Mouse (Mus musculus): ENCODE results near the gene Cdkn1a.
"Not testable (repeated sequence)": the region's sequence is repeated elsewhere in the genome, so short reads cannot be mapped to it uniquely, and the experiment has no call there.

Cdkn1a gene

GRCm38 (mm10) chr17:29058487-29058886 is 32.3 kb upstream of the Cdkn1a start:
- no peak for DNase-seq (ENCODE audit: low spot score in 2 of 2)

DNA sequence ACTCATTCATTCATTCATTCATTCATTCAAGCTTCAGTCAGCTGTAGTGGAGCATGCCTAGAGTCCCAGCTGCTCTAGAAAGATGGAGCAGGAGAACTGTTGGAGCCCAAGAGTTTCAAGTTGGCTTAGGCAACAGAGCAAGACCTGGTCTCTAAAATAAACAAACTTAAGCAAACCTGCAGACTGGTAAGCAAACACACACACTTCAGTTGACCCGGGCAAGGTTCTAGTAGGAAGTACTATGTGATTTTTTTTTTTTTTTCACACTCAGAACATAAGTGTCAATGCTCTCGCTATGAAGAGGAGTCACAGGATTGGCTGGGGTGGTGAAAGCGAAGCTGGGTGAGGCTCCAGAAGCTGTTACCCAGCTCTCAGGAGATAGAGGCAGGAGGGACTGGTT is 31.2 kb upstream of the Cdkn1a start:
- no peak for DNase-seq (ENCODE audit: low spot score in 2 of 2)

GRCm38 (mm10) chr17:29060946-29061345 is 29.8 kb upstream of the Cdkn1a start:
- DNase-seq (ENCODE audit: low spot score in 2 of 2): no peak

GRCm38 (mm10) chr17:29062119-29063035 is 28.4 kb upstream of the Cdkn1a start:
- no peak for DNase-seq (ENCODE audit: low spot score in 2 of 2)

DNA sequence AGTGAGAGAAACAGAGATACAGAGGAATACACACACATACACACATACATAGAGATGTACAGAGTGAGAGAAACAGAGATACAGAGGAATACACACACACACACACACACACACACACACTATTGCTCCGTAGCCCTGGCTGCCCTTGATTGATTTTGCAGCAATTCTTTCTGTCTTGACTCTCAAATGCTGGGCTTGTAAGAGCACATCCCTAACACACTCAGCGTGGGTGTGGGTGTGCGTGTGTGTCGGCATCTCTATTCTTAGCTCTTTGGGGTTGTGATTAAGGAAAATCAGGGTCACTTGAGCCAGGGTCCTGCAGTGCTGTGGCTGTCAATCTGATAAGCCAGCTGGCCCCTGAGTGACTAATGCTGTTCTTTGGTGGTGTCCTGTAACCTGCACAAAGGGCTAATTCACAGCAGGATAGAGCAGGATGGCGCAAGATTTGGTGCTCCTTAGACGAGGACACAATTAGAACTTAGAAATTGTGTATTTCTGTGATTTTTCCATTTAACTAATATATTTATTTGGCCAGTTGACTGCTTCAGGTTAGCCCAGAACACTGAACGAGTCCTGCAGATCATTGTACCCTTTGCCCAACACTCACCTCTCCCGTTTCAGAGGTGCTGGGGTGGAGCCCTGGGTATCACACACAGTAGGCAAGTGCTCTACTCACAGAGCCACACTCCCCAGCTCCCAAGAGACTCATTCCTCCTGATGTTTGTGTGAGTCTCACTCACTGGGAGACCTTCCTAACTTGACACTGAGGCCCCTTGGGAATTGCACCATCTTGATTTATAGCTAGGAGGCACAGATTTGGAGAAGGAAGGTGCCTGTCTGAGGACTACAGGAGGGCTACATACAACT is 27.4 kb upstream of the Cdkn1a start:
- DNase-seq (ENCODE audit: low spot score in 2 of 2): no peak

DNA sequence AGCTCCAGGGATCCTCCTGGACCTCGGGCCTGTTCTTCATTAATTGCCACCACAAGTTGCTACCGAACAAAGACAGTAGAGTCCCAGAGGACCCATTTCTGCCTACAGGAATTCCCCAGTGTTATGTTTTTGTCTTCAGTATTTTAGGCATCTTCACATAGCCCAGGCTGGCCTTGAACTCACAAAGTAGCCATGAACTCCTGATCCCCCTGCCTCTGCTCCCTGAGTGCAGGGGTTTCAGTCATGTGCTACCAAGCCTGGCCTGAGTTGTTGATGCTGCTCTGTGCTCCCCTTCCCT is 26.8 kb upstream of the Cdkn1a start:
- DNase-seq (ENCODE audit: low spot score in 2 of 2): no peak

GRCm38 (mm10) chr17:29065245-29065940 is 25.4 kb upstream of the Cdkn1a start:
- no peak for DNase-seq (ENCODE audit: low spot score in 2 of 2)

- DNase-seq (ENCODE audit: low spot score in 2 of 2): no peak
Observed at GRCm38 (mm10) chr17:29065971-29066370, 24.8 kb upstream of the Cdkn1a start.

DNA sequence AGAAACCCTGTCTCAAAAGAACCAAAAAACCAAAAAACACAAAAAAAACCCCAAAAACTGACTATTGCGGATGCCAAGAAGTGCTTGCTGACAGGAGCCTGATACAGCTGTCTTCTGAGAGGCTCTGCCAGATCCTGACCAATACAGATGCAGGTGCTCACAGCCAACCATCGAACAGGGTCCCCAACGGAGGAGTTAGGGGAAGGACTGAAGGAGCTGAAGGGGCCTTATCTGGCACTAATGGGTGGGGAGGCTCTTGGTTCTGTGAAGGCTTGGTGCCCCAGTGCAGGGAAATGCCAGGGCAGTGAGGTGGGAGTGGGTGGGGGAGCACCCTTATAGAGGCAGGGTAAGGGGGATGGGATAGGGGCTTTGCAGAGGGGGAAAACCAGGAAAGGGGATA is 23.4 kb upstream of the Cdkn1a start:
- DNase-seq (ENCODE audit: low spot score in 2 of 2): not testable (repeated sequence)

- DNase-seq (ENCODE audit: low spot score in 2 of 2): no peak
Observed at GRCm38 (mm10) chr17:29067847-29068246, 22.9 kb upstream of the Cdkn1a start.

DNA sequence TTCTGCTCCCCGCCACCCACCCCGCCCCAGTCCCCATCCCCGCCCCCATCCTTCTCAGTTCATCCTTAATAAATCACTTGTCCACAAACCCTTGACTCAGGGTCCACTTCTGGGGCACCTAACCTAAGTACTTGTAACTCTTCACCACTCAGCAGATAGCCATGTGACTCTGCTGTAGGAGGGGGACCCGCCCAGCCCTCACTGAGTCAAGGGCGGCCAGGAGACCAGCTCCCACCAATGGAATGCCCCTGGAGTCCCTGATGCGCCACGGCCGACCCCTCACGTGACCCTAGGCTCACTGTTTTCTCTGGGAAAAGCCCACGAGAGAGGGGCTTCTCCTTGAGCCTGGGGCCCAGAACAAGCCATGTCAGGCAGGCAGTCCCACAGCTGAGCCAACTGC is 21.7 kb upstream of the Cdkn1a start:
- DNase-seq (ENCODE audit: low spot score in 2 of 2): no peak

- no peak for DNase-seq (ENCODE audit: low spot score in 2 of 2)
Observed at GRCm38 (mm10) chr17:29071820-29072219, 19.0 kb upstream of the Cdkn1a start.

- DNase-seq (ENCODE audit: low spot score in 2 of 2): no peak
Observed at GRCm38 (mm10) chr17:29072701-29073307, 18.0 kb upstream of the Cdkn1a start.

DNA sequence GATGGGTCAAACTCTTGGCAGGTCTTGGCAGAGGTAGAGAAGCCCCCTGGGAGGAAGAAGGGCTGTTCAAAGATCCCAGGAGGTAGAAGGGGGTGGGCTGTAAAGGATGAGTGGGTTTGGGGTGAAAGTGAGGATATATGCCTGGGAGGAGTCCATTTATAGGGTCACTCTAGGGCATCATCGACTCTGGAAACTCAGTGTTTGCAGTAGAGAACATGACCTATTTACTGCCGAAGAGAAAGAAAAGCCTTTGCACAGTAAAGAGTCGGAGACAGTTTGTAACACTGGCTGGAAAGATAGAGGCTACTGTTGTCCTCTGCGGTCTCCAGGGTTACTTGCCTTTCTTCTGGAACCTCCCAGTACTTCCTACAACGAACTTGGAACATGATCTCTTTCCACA is 17.5 kb upstream of the Cdkn1a start:
- no peak for DNase-seq (ENCODE audit: low spot score in 2 of 2)

- DNase-seq (ENCODE audit: low spot score in 2 of 2): no peak
Observed at GRCm38 (mm10) chr17:29074085-29074484, 16.7 kb upstream of the Cdkn1a start.

DNA sequence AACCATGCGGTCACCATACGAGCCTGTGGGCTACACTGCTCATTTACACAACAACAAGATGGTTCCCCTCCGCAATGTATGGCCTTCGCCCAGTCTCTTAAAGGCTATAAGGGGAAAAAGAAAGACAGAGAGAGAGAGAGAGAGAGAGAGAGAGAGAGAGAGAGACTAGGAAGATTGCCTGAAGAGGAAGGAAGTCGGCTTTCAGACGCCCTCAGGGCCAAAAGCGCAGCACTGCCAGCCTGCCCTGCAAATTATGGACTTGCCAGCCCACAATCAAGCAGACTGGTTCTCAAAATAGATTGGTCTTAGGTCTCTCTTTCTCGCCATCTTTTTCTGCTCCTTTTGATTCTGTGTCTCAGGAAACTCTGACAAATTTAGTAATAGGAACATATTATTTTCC is 14.5 kb upstream of the Cdkn1a start:
- DNase-seq (ENCODE audit: low spot score in 2 of 2): no peak

DNA sequence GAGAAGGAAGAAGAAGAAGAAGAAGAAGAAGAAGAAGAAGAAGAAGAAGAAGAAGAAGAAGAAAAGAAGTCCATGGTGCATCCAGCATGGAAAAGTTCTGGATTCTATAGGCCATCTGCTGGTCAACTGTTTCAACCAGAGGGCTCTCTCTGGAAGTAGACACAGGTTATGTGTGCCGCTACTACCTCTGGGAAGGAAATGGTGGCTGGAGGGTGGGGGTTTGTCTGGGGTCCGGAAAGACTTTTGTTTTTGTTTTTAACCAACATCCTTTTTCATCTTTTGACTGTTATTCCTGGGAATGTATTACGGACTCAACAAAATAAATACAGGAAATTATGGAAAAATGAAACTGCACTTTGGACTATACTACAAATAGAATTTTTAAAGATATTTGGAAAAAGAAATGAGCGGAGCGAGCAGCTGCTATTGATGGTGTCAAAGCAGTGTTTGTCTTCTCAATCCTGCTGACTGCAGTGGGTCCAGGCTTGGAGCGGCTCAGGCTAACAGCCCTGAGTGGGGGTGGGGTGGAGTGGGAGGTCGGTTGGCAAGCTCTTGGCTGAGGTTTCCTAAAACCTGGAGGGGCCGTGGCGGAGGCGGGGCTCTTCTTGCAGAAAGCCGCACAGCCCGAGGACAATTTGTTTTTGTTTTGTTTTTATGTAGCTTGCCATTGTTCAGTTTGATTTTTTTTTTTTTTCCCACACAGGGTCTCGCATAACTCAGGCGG is 12.8 kb upstream of the Cdkn1a start:
- no peak for DNase-seq (ENCODE audit: low spot score in 2 of 2)

GRCm38 (mm10) chr17:29078519-29079383 is 12.0 kb upstream of the Cdkn1a start:
- DNase-seq (ENCODE audit: low spot score in 2 of 2): no peak

DNA sequence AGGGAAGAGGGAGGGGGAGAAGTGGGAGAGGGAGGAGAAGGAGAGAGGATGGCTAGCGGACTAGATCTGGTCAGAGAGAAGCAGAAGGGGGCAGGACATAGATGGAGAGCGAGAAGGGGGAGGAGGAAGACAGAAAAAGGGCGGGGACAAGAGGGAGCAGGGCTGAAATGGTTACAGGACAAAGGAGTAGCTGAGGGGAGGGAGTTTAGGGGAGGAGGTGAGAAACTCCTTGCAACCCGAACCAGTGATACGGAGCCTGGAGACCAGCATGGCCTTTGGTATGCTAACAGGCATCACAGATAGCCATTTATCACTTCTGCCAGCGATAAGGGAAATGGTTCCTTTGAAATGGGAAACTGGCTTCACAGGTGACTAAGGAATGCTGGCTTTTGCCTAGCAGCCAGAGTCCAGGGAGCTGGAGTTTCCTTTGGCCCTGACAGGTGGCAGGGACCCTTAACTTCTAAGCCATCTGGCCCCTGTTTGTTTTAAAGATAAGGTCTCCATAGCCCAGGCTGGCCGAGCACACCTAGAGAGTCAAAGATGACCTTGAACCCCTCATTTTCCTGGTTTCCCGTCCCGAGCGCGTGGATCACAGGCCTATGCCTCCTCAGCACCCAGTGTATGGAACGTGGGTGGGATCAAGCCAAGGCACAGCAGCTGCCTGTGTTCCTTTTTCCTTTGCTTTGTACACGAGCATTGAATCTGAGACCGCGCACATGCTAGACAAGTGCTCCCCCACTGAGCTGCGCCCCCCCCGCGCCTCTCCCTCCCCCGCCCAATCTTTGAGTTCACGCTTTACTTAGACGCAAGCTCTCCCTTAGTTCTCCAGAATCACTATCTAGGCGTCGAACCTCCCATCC is 9.8 kb upstream of the Cdkn1a start:
- DNase-seq (ENCODE audit: low spot score in 2 of 2): no peak

All from left cerebral cortex, adult 9 months (tissue).